In the genomic region with DNA sequence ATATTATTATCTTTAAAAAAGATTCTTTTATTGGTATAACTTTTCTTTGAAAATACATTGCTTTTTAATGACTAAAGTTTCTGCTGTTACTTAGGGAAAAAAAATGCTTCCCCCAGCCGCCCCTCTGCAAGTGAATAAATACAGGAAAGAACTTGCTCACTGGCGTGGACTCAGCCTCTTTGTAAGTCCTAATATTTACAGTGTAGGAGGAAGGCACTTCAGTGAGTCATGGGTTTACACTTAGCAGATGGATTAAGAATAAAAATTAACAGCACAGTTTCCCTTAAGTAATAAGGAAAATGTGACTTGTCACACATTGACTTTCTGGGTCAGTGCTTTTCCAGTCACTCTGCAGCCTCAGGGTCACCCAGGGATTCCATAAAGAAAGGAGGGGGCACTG, we compare ENCODE assay signal across 22 mouse cellular contexts.
DNase-seq lines count a peak whose midpoint lies in the region; ATAC-seq and TF ChIP-seq lines count a peak whose summit lies in the region.
"Had no signal": no experiment of that assay in that cellular context is flagged by ENCODE, and none has a peak within 500 bp of the region (broad histone marks: within the 10 kb centered on the region; RNA-seq: fewer than 3 reads in every experiment).

No protein-coding gene starts in this region.

- intact Hi-C loops in left cerebral cortex, adult 2 months (cut with DNase I): no loop called here

- no peak for DNase-seq in layer of hippocampus, adult 2 months (ENCODE audit: low spot score in 2 of 2)
- no peak for DNase-seq in layer of hippocampus, adult 9-10 months (ENCODE audit: low spot score)
- peak; percentile 56 for DNase-seq in brain, adult 2 months (ENCODE audit: low read depth, low spot score)
- peak; percentile 52 for DNase-seq in lung, postnatal 36 days
- no peak for DNase-seq in gastrocnemius, postnatal 25 days
- no peak for DNase-seq in thymus, postnatal 0 days (ENCODE audit: low spot score)
- DNase-seq in left cerebral cortex, adult 2 months (ENCODE audit: extremely low spot score in 1 of 2, low spot score in 2 of 2): no peak
- DNase-seq: adrenal gland, postnatal 25 days; cerebellum, adult 18-20 months; cerebellum, postnatal 25 days; embryo, embryonic 11 days; heart, adult 2 months; kidney, postnatal 4 days; thymus, adult 18-20 months had no signal

- H3K36me3 ChIP-seq in intestine, embryonic 15.5 days: no peaks in the 10 kb centered on the region
- H3K36me3 ChIP-seq: hindbrain, embryonic 13.5 days; kidney, embryonic 15.5 days; liver, embryonic 12.5 days had no signal

- H3K4me2 ChIP-seq in intestine, embryonic 15.5 days (replicated peaks): no peak overlapping the region
- H3K4me2 ChIP-seq: forebrain, embryonic 13.5 days; hindbrain, embryonic 13.5 days; kidney, embryonic 15.5 days; liver, embryonic 12.5 days had no signal

- TF ChIP-seq CTCF in layer of hippocampus, adult 2 months (conservative IDR thresholded peaks at IDR 0.05): no peak
- TF ChIP-seq CTCF in left cerebral cortex, adult 2 months (IDR thresholded peaks at IDR 0.05): no peak

- no peaks in the 10 kb centered on the region for H3K9me3 ChIP-seq in intestine, embryonic 15.5 days
- H3K9me3 ChIP-seq: forebrain, embryonic 13.5 days; hindbrain, embryonic 13.5 days; kidney, embryonic 15.5 days; liver, embryonic 12.5 days had no signal

- no peak overlapping the region for H3K4me3 ChIP-seq in layer of hippocampus, adult 2 months
- H3K4me3 ChIP-seq in intestine, embryonic 15.5 days (replicated peaks): no peak overlapping the region
- no peak overlapping the region for H3K4me3 ChIP-seq in left cerebral cortex, adult 2 months
- H3K4me3 ChIP-seq: erythroblast, embryonic 14.5 days; forebrain, embryonic 13.5 days; heart, adult 2 months; hindbrain, embryonic 13.5 days; kidney, embryonic 15.5 days; liver, embryonic 12.5 days had no signal

- WGBS in intestine, embryonic 15.5 days: 27% methylated on average over 2 of the region's 2 CpGs

- H3K9ac ChIP-seq in intestine, embryonic 15.5 days: no peak overlapping the region
- H3K9ac ChIP-seq: forebrain, embryonic 13.5 days; hindbrain, embryonic 13.5 days; kidney, embryonic 15.5 days; liver, embryonic 12.5 days had no signal

- H3K4me1 ChIP-seq in intestine, embryonic 15.5 days (replicated peaks): peaks cover 11% of the 10 kb centered on the region
- H3K4me1 ChIP-seq: forebrain, embryonic 13.5 days; hindbrain, embryonic 13.5 days; kidney, embryonic 15.5 days; liver, embryonic 12.5 days had no signal

- peak; percentile 74; the same call in 1 of the 2 replicates for ATAC-seq in intestine, embryonic 15.5 days
- ATAC-seq: forebrain, embryonic 13.5 days; inflammation-experienced regulatory T-cells, adult 6 months; liver, embryonic 12.5 days had no signal

- peak overlapping the region; percentile 36; the same call in 1 of the 2 replicates for H3K27ac ChIP-seq in layer of hippocampus, adult 2 months
- H3K27ac ChIP-seq in intestine, embryonic 15.5 days: peak overlapping the region; percentile 57
- H3K27ac ChIP-seq in left cerebral cortex, adult 2 months: no peak overlapping the region
- H3K27ac ChIP-seq: forebrain, embryonic 13.5 days; heart, adult 2 months; hindbrain, embryonic 13.5 days; kidney, embryonic 15.5 days; liver, embryonic 12.5 days had no signal

- H3K27me3 ChIP-seq in intestine, embryonic 15.5 days (replicated peaks): no peaks in the 10 kb centered on the region
- H3K27me3 ChIP-seq: CH12.LX; forebrain, embryonic 13.5 days; hindbrain, embryonic 13.5 days; kidney, embryonic 15.5 days; liver, embryonic 12.5 days had no signal

Comparison
In these comparisons a context has a peak if more than half of its experiments do, and no peak if none do; other contexts are left out.
1. DNase-seq: peak in brain, adult 2 months (single experiment) and lung, postnatal 36 days (single experiment); none in layer of hippocampus, adult 2 months (0 of 2), layer of hippocampus, adult 9-10 months (single experiment), gastrocnemius, postnatal 25 days (single experiment), thymus, postnatal 0 days (single experiment) and left cerebral cortex, adult 2 months (0 of 2).